Mouse (Mus musculus) ES-E14 (cell line): Measurements from ENCODE around the gene Zfp286.

Experiments
- CHD2 ChIP-seq: IDR thresholded peaks from 2 replicates; pipeline ENCODE4 v1.6.1; 2014; ENCODE audit warnings: mild to moderate bottlenecking, low read depth, low read length, inconsistent platforms
- HCFC1 ChIP-seq: IDR thresholded peaks from 2 replicates; pipeline ENCODE4 v1.6.1; 2012; ENCODE audit warnings: low read length, inconsistent platforms, borderline replicate concordance; ENCODE audit not compliant: insufficient read depth
- ZC3H11A ChIP-seq: IDR thresholded peaks from 2 replicates; pipeline ENCODE4 v1.6.1; 2012; ENCODE audit warnings: low read depth, mild to moderate bottlenecking, inconsistent platforms, low read length, borderline replicate concordance
- ZNF384 ChIP-seq: IDR thresholded peaks from 2 replicates; pipeline ENCODE4 v1.6.1; 2012; ENCODE audit warnings: low read depth, low read length, inconsistent platforms

- TF ChIP-seq HCFC1 (no peak), ZC3H11A (no peak), ZNF384 (no peak), CHD2 (no peak)
These were observed 42.6 kb upstream of the Zfp286 start for GRCm38 (mm10) chr11:62831906-62832305.
